Mouse (Mus musculus): Measurements from ENCODE around the gene Zic4.

Zic4 gene

GRCm38 (mm10) chr9:91400482-91401093 lies 38.4 kb downstream of the Zic4 start:
- no peak for DNase-seq (ENCODE audit: low read depth, low spot score)

GRCm38 (mm10) chr9:91401471-91401870 lies 39.3 kb downstream of the Zic4 start:
- DNase-seq (ENCODE audit: low read depth, low spot score) = no peak

- no peak for DNase-seq (ENCODE audit: low read depth, low spot score)
These were observed 42.0 kb downstream of the Zic4 start for GRCm38 (mm10) chr9:91404229-91404628.

- DNase-seq (ENCODE audit: low read depth, low spot score) = no peak
These were observed 42.9 kb downstream of the Zic4 start for GRCm38 (mm10) chr9:91404905-91405752.

- peak; percentile 29 for DNase-seq (ENCODE audit: low read depth, low spot score)
These were observed 43.6 kb downstream of the Zic4 start for GRCm38 (mm10) chr9:91405753-91406178.

- no peak for DNase-seq (ENCODE audit: low read depth, low spot score)
These were observed 44.1 kb downstream of the Zic4 start for GRCm38 (mm10) chr9:91406258-91406763.

GRCm38 (mm10) chr9:91409771-91410170 lies 47.6 kb downstream of the Zic4 start:
- peak; percentile 26 for DNase-seq (ENCODE audit: low read depth, low spot score)

GRCm38 (mm10) chr9:91414007-91414661 lies 51.9 kb downstream of the Zic4 start:
- DNase-seq (ENCODE audit: low read depth, low spot score) = peak; percentile 63

- peak; percentile 9 for DNase-seq (ENCODE audit: low read depth, low spot score)
These were observed 58.2 kb downstream of the Zic4 start for GRCm38 (mm10) chr9:91420441-91420840.

All from ZHBTc4 (cell line).